Mouse (Mus musculus) retina, embryonic 14.5 days (tissue): Measurements from ENCODE around the gene Tmcc1.
"Not testable (repeated sequence)": the region's sequence is repeated elsewhere in the genome, so short reads cannot be mapped to it uniquely, and the experiment has no call there.

ENCODE experiments used
- DNase-seq: peaks from one replicate; pipeline ENCODE4 v3.0.0-alpha.2; 2015; ENCODE audit warnings: low spot score

Gene Tmcc1

GRCm38 (mm10) chr6:116147386-116147785 is 45.9 kb downstream of the Tmcc1 start:
- DNase-seq, result peak; percentile 63

- DNase-seq, result no peak
Observed at GRCm38 (mm10) chr6:116141696-116142095, 51.6 kb downstream of the Tmcc1 start.

- no peak for DNase-seq
Observed at GRCm38 (mm10) chr6:116140782-116141181, 52.5 kb downstream of the Tmcc1 start.

GRCm38 (mm10) chr6:116139143-116139856 is 54.0 kb downstream of the Tmcc1 start:
- no peak for DNase-seq

- no peak for DNase-seq
Observed at GRCm38 (mm10) chr6:116135971-116136632, 57.2 kb downstream of the Tmcc1 start.

GRCm38 (mm10) chr6:116133756-116134155 is 59.5 kb downstream of the Tmcc1 start:
- DNase-seq, result no peak

- no peak for DNase-seq
Observed at GRCm38 (mm10) chr6:116131771-116132170, 61.5 kb downstream of the Tmcc1 start.

- peak; percentile 65 for DNase-seq
Observed at GRCm38 (mm10) chr6:116128710-116129109, 64.6 kb downstream of the Tmcc1 start.

GRCm38 (mm10) chr6:116127918-116128443 is 65.3 kb downstream of the Tmcc1 start:
- no peak for DNase-seq

- no peak for DNase-seq
Observed at GRCm38 (mm10) chr6:116126577-116126976, 66.7 kb downstream of the Tmcc1 start.

- no peak for DNase-seq
Observed at GRCm38 (mm10) chr6:116122881-116123280, 70.4 kb downstream of the Tmcc1 start.

- DNase-seq, result peak; percentile 15
Observed at GRCm38 (mm10) chr6:116119669-116120068, 73.6 kb downstream of the Tmcc1 start.

- not testable (repeated sequence) for DNase-seq
Observed at GRCm38 (mm10) chr6:116116634-116117033, 76.7 kb downstream of the Tmcc1 start.

GRCm38 (mm10) chr6:116110588-116110987 is 82.7 kb downstream of the Tmcc1 start:
- DNase-seq, result no peak

- DNase-seq, result peak; percentile 75
Observed at GRCm38 (mm10) chr6:116107471-116108358, 85.6 kb downstream of the Tmcc1 start.

GRCm38 (mm10) chr6:116106967-116107470 is 86.3 kb downstream of the Tmcc1 start:
- peak; percentile 11 for DNase-seq

- DNase-seq, result no peak
Observed at GRCm38 (mm10) chr6:116097579-116097978, 95.7 kb downstream of the Tmcc1 start.

GRCm38 (mm10) chr6:116089402-116089801 is 103.9 kb downstream of the Tmcc1 start:
- no peak for DNase-seq

GRCm38 (mm10) chr6:116086036-116086435 is 107.2 kb downstream of the Tmcc1 start:
- DNase-seq, result no peak

GRCm38 (mm10) chr6:116082239-116082638 is 111.0 kb downstream of the Tmcc1 start:
- no peak for DNase-seq

- DNase-seq, result no peak
Observed at GRCm38 (mm10) chr6:116081375-116081774, 111.9 kb downstream of the Tmcc1 start.

- DNase-seq, result no peak
Observed at GRCm38 (mm10) chr6:116080756-116081155, 112.5 kb downstream of the Tmcc1 start.
